Mouse (Mus musculus) hematopoietic stem cell, adult 5-6 weeks (primary cell): Measurements from ENCODE around the gene Acss3. TPM values are rescaled to one million over a fixed set of nuclear protein-coding genes. Genes with fewer than 3 reads are reported as not detected.
A peak's percentile ranks its signal among the peaks of the same experiment; 100 is the strongest.

Experiments used
- ATAC-seq, 2 experiments: fragments of 125-278 bp in 1 of 2; replicated peaks in 1 of 2; 2 replicates each; pipeline ENCODE4 v1.8.0; 2016 to 2017; ENCODE audit warnings: inconsistent platforms in 2 of 2, mild to moderate bottlenecking in 2 of 2, moderate number of reproducible peaks in 2 of 2, low read depth in 1 of 2, moderate TSS enrichment in 1 of 2; ENCODE audit not compliant: low FRiP score in 2 of 2, poor library complexity in 2 of 2, severe bottlenecking in 2 of 2, insufficient read depth in 1 of 2, low TSS enrichment in 1 of 2
- total RNA-seq: library from RNA; stranded (forward); fragments of 172-1452, 232-1000 nt; gene quantifications from 2 replicates; pipeline ENCODE4 v1.2.3, GENCODE M21; 2017

The Acss3 gene
- total RNA-seq, 1 experiment from 2014 or later: not detected

GRCm38 (mm10) chr10:107040837-107041236 is 82.6 kb downstream of the Acss3 start:
- no peak for ATAC-seq

- no peak for ATAC-seq
Measured at GRCm38 (mm10) chr10:107040378-107040777, 83.1 kb downstream of the Acss3 start.

- ATAC-seq: no peak
Measured at GRCm38 (mm10) chr10:107039211-107039610, 84.3 kb downstream of the Acss3 start.

- ATAC-seq: no peak
Measured at GRCm38 (mm10) chr10:107024254-107024653, 99.2 kb downstream of the Acss3 start.

- no peak for ATAC-seq
Measured at GRCm38 (mm10) chr10:107021118-107021517, 102.3 kb downstream of the Acss3 start.

GRCm38 (mm10) chr10:107011142-107011541 is 112.3 kb downstream of the Acss3 start:
- ATAC-seq: no peak

GRCm38 (mm10) chr10:106998052-106998625 is 125.3 kb downstream of the Acss3 start:
- ATAC-seq: no peak

GRCm38 (mm10) chr10:106989478-106989877 is 134.0 kb downstream of the Acss3 start:
- ATAC-seq: no peak

GRCm38 (mm10) chr10:106975193-106976141 is 148.0 kb downstream of the Acss3 start:
- no peak for ATAC-seq

- no peak for ATAC-seq
Measured at GRCm38 (mm10) chr10:106959026-106959425, 164.4 kb downstream of the Acss3 start.

- no peak for ATAC-seq
Measured at GRCm38 (mm10) chr10:106941380-106941779, 182.1 kb downstream of the Acss3 start.

- ATAC-seq: no peak
Measured at GRCm38 (mm10) chr10:106939441-106939840, 184.0 kb downstream of the Acss3 start.

GRCm38 (mm10) chr10:106938851-106939250 is 184.6 kb downstream of the Acss3 start:
- ATAC-seq: no peak

- ATAC-seq: no peak
Measured at GRCm38 (mm10) chr10:106936996-106937395, 186.5 kb downstream of the Acss3 start.

- peak; percentile 89 to 95 for ATAC-seq
Measured at GRCm38 (mm10) chr10:106932571-106933073, 190.8 kb downstream of the Acss3 start.

GRCm38 (mm10) chr10:106928576-106929332 is 194.7 kb downstream of the Acss3 start:
- no peak for ATAC-seq

- ATAC-seq: no peak
Measured at GRCm38 (mm10) chr10:106924798-106925197, 198.7 kb downstream of the Acss3 start.

GRCm38 (mm10) chr10:106924334-106924733 is 199.1 kb downstream of the Acss3 start:
- ATAC-seq: no peak
